Mouse (Mus musculus): Measurements from ENCODE around the gene Lmx1b.

The Lmx1b gene

GRCm38 (mm10) chr2:33640171-33640721, at the start of gene Lmx1b:
TSS of gene Lmx1b (minus strand) at chr2:33640511.
- no peak for ATAC-seq (ENCODE audit: insufficient number of reproducible peaks, low FRiP score, low TSS enrichment)

- no peak for ATAC-seq (ENCODE audit: insufficient number of reproducible peaks, low FRiP score, low TSS enrichment)
Observed at GRCm38 (mm10) chr2:33689880-33690462, 49.7 kb upstream of the Lmx1b start.

- ATAC-seq (ENCODE audit: insufficient number of reproducible peaks, low FRiP score, low TSS enrichment): no peak
Observed at GRCm38 (mm10) chr2:33689155-33689879, 49.0 kb upstream of the Lmx1b start.

GRCm38 (mm10) chr2:33683594-33683993, 43.3 kb upstream of the Lmx1b start:
- ATAC-seq (ENCODE audit: insufficient number of reproducible peaks, low FRiP score, low TSS enrichment): no peak

GRCm38 (mm10) chr2:33683095-33683494, 42.8 kb upstream of the Lmx1b start:
- no peak for ATAC-seq (ENCODE audit: insufficient number of reproducible peaks, low FRiP score, low TSS enrichment)

GRCm38 (mm10) chr2:33682219-33682618, 41.9 kb upstream of the Lmx1b start:
- peak; percentile 20; the same call in 1 of the 2 replicates for ATAC-seq (ENCODE audit: insufficient number of reproducible peaks, low FRiP score, low TSS enrichment)

- ATAC-seq (ENCODE audit: insufficient number of reproducible peaks, low FRiP score, low TSS enrichment): no peak
Observed at GRCm38 (mm10) chr2:33678950-33679654, 38.8 kb upstream of the Lmx1b start.

- no peak for ATAC-seq (ENCODE audit: insufficient number of reproducible peaks, low FRiP score, low TSS enrichment)
Observed at GRCm38 (mm10) chr2:33672701-33673472, 32.6 kb upstream of the Lmx1b start.

DNA sequence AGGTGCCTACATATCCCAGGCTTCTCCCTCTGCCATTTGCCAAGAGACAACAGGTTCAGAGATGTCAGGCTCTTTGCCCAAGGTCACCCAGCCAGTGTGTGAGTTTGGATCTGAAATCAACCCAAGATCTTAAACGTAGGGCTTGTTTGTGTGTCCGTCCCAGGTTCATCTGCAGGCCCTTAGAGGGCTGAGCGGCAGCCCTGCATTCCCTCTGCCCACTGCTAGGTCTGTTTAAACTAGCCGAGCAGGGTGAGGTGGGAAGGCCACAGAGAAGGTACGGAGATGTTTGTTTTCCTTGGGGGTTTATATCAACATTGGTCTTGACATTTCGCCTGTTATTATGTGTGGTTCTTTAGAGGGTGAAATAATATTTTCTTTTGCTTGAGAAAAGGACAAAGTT, 28.4 kb upstream of the Lmx1b start:
- ATAC-seq (ENCODE audit: insufficient number of reproducible peaks, low FRiP score, low TSS enrichment): no peak

- no peak for ATAC-seq (ENCODE audit: insufficient number of reproducible peaks, low FRiP score, low TSS enrichment)
Observed at GRCm38 (mm10) chr2:33666388-33666945, 26.2 kb upstream of the Lmx1b start.

DNA sequence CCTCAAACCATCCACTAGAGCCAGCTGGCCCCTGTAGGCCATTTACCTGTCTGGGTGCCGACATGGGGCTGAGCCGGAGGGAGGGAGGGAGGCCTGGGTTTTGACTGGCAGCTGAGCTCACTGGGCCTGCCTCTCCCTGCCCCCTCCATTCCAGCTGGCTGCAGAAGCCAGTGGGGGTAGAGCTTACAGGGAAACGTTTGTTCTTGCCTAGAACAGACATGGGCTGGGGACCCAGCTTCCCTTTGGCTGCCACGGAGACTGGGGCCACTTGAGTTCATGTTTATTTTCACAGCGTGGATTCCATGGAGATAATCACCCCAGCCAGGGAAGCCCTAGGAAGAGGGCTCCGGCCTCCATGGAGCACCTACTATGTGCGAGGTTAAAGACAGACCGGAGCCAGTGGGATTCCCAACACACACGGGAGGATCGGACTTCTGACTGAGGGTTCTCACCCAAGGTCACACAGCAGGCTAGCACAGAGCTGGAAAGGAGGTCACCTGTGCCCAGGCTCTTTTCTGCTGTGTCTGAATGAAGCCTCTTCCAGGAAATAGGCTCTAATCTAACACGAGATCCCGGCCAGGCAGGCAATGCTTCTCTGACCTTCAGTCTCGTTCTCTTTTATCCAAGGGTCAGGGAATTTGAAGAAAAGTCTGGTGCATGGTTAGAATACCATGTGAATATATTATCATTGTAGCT, 25.2 kb upstream of the Lmx1b start:
- 0 out of 2 replicates have a peak, but pooled peaks have one; percentile 15 for ATAC-seq (ENCODE audit: insufficient number of reproducible peaks, low FRiP score, low TSS enrichment)

DNA sequence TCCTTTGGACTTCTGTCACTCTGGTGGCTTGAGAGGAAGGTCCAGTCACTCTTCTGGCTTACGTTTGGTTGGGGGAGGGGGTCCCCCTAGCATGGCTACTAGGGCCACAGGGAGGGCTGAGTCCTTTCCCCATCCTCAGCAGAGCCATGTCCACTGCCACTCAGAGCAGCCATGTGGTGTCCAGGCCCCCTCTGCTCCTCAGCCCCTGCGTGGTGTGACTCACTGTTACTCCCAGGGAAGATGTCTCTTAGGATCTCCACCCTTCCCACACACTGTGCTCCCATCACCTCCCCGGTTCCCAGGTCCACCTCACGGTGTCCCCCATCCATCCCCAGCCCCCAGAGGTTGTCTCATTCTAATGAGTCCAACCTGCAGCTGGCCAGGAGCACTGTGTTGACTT, 24.4 kb upstream of the Lmx1b start:
- no peak for ATAC-seq (ENCODE audit: insufficient number of reproducible peaks, low FRiP score, low TSS enrichment)

DNA sequence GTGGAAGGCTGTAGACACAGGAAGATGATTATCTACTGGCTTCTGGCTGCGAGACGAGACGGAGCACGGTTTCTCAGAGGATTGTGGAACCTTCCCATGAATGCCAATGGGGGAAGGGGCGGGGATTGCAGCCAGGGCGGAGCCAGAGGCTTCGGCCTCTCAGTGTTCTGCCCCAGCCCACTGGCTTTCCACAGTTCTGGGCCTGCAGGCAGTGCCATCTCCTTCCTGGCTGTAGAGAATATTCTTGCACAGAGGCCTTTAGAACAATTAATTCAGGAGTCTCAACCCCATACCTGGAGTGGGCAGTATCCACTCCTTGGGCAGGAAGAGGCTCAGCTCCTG, 18.9 kb upstream of the Lmx1b start:
- no peak for ATAC-seq (ENCODE audit: insufficient number of reproducible peaks, low FRiP score, low TSS enrichment)

GRCm38 (mm10) chr2:33658602-33659287, 18.4 kb upstream of the Lmx1b start:
- ATAC-seq (ENCODE audit: insufficient number of reproducible peaks, low FRiP score, low TSS enrichment): no peak

- ATAC-seq (ENCODE audit: insufficient number of reproducible peaks, low FRiP score, low TSS enrichment): no peak
Observed at GRCm38 (mm10) chr2:33652517-33653198, 12.3 kb upstream of the Lmx1b start.

GRCm38 (mm10) chr2:33649371-33649770, 9.1 kb upstream of the Lmx1b start:
- ATAC-seq (ENCODE audit: insufficient number of reproducible peaks, low FRiP score, low TSS enrichment): no peak

DNA sequence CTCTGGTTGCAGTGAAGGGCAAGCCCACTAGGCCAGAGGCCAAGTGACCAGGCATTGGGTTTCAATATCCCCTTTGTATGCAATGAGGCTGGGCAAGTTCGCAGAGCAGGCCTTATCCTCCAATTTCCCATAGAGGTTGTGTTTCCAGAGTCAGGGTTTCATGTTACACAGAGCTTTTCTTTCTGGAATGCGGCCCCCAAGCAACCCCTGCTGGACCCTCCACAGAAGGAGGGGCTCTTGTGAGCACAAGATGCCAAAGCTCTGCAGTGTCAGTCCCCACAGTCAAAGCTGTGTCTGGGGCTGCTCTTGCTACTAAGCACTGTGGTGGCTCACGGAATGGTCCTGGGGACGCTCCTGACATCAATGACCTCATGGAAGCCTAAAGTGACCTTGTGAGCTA, 8.6 kb upstream of the Lmx1b start:
- no peak for ATAC-seq (ENCODE audit: insufficient number of reproducible peaks, low FRiP score, low TSS enrichment)

DNA sequence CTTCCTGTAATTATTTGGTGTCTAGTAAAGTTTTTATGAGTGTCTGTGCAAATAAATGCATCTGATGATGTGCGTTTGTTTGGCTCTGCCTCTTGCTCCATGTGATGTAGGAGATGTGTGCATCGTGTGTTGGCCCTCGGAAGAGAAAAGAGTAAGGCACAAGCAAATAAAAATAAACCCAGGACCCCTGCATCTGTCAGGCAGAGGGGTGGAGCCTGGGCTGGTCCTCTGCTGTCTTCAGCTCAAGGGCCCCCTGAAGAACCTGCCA, 5.9 kb upstream of the Lmx1b start:
- ATAC-seq (ENCODE audit: insufficient number of reproducible peaks, low FRiP score, low TSS enrichment): no peak

Measured in cerebellum, adult (tissue).